Mouse (Mus musculus) intestine, embryonic 15.5 days (tissue): ENCODE measurements at regions not wholly inside any gene's neighbourhood (a gene's known extent, or its start where the extent isn't known, plus 50 kb on each side); places are given as distances from the start of the nearest gene placed in this dataset.
A peak's percentile ranks its signal among the peaks of the same experiment; 100 is the strongest.

Experiments
- ATAC-seq: fragments of 200-750 bp; cut with Nextera tagmentation; 2 replicates; pipeline ENCODE4 v1.8.0; 2017; ENCODE audit warnings: moderate TSS enrichment, moderate library complexity
- H3K27ac ChIP-seq: fragments of 300-500 bp; sonication (generic); 2 replicates; pipeline ENCODE4 v1.5.1; 2015; ENCODE audit warnings: mild to moderate bottlenecking, inconsistent platforms
- H3K27me3 ChIP-seq: fragments of 300-500 bp; sonication (generic); replicated peaks from 2 replicates; pipeline ENCODE4 v1.6.1; 2015; ENCODE audit warnings: inconsistent platforms
- H3K36me3 ChIP-seq: fragments of 300-500 bp; sonication (generic); 2 replicates; pipeline ENCODE4 v1.6.1; 2015; ENCODE audit warnings: inconsistent platforms
- H3K4me1 ChIP-seq: fragments of 300-500 bp; sonication (generic); replicated peaks from 2 replicates; pipeline ENCODE4 v1.6.1; 2015; ENCODE audit warnings: inconsistent platforms
- H3K4me2 ChIP-seq: fragments of 300-500 bp; sonication (generic); replicated peaks from 2 replicates; pipeline ENCODE4 v1.6.1; 2015; ENCODE audit warnings: mild to moderate bottlenecking, inconsistent platforms
- H3K4me3 ChIP-seq: fragments of 300-500 bp; sonication (generic); replicated peaks from 2 replicates; pipeline ENCODE4 v1.5.1; 2015; ENCODE audit warnings: inconsistent platforms
- H3K9ac ChIP-seq: fragments of 300-500 bp; sonication (generic); 2 replicates; pipeline ENCODE4 v1.6.1; 2015; ENCODE audit warnings: inconsistent platforms
- H3K9me3 ChIP-seq: fragments of 300-500 bp; sonication (generic); 2 replicates; pipeline ENCODE4 v1.6.1; 2016; ENCODE audit warnings: inconsistent platforms
- WGBS: fragments of 180-500 bp; shearing (Covaris S2); methylation state at CpG from one replicate; pipeline ENCODE4 v1.1.7; 2015; 5-methylcytosine and 5-hydroxymethylcytosine counted together

DNA sequence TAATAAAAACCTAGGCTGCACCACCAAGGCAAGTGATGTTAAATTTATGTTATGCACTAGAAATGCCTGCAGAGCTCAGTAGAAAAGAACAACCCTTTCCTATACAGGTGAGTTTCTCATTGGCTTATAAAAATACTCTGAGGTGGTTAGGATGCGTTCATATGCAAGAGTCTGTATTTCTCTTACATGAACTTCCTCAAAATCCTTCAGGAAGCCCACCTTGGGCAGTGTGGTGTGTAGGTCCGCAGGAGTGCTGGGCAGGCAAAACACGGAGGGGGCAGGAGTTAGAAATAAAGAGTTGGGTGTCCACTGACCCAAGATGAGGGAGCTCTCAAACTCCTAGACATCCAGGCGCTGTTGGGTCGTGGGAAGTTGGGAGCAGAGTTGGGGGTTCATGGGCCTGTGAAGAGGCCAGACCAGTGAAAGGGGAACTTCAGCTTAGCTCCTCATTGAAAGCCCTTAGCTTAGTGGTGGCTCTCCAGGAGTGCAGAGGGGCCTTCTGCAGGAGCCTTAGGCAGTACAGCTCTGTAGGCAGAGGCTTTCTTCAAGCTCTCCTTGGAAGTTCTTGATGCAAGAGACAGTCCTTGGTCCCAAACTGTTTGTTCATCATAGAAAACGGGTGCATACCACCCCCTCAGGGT, 150.0 kb downstream of the Zfp330 start:
- Histone ChIP-seq H3K27ac (no peak overlapping the region), H3K36me3 (no peaks in the 10 kb centered on the region), H3K4me3 (no peak overlapping the region), H3K4me2 (no peak overlapping the region), H3K9me3 (no peaks in the 10 kb centered on the region), H3K4me1 (no peaks in the 10 kb centered on the region), H3K9ac (no peak overlapping the region), H3K27me3 (no peaks in the 10 kb centered on the region)
- 87% methylated on average over 6 of the region's 6 CpGs for WGBS
- no peak for ATAC-seq

DNA sequence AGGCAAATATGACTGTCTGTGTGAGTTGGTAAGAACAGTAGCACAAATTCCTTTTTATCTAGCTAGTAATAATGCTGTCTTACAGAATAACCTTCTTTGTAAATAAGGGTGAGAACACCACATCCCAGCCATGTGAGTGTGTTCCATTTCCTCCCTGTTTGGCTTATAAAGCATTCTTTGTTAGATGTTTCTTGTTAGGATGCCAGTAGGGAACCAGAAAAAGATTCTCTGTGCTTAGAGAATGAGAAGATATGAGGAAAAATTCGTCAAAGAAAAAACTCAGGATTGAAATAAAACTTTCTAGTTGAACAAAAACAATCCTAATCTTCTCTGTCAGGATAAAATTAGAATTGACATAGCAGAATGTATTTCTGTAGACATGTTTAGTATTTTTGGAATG, 155.3 kb downstream of the Zfp330 start:
- Histone ChIP-seq H3K9me3 (no peaks in the 10 kb centered on the region), H3K27ac (no peak overlapping the region), H3K27me3 (no peaks in the 10 kb centered on the region), H3K4me1 (no peaks in the 10 kb centered on the region), H3K4me3 (no peak overlapping the region), H3K4me2 (no peak overlapping the region), H3K9ac (no peak overlapping the region), H3K36me3 (no peaks in the 10 kb centered on the region)
- ATAC-seq, result no peak
- 48% methylated on average over 1 of the region's 1 CpGs for WGBS

DNA sequence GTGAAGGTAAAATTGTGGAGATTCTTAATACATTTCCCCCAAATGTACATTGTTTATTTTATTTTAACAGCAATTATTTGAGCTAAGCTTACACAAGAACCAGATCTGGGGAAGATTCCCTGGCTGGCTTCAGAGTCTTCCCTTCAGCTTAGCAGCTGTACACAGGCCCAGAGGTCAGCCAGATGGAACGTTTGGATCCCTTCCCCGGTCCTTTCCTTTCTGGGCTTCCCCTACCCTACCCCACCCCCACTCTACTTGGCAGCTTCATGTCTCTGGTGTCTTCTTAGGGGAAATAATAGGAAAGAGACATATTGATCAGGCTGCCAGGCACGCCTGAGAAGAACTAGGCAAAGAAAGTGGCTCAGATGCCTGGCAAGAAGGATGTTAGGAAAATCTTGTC, 172.4 kb downstream of the Zfp330 start:
- Histone ChIP-seq H3K4me2 (no peak overlapping the region), H3K4me1 (no peaks in the 10 kb centered on the region), H3K9ac (no peak overlapping the region), H3K36me3 (no peaks in the 10 kb centered on the region), H3K9me3 (no peaks in the 10 kb centered on the region), H3K4me3 (no peak overlapping the region), H3K27ac (no peak overlapping the region), H3K27me3 (no peaks in the 10 kb centered on the region)
- ATAC-seq, result peak; percentile 76
- 36% methylated on average over 3 of the region's 3 CpGs for WGBS

GRCm38 (mm10) chr8:82573434-82573833, 170.4 kb upstream of the Il15 start:
- H3K4me2 ChIP-seq, result no peak overlapping the region
- no peak for ATAC-seq
- WGBS, result 86% methylated on average over 1 of the region's 1 CpGs

GRCm38 (mm10) chr8:82538121-82538520, 135.1 kb upstream of the Il15 start:
- Histone ChIP-seq H3K4me3 (no peak overlapping the region), H3K36me3 (no peaks in the 10 kb centered on the region), H3K27me3 (no peaks in the 10 kb centered on the region), H3K9ac (no peak overlapping the region), H3K9me3 (no peaks in the 10 kb centered on the region), H3K4me1 (no peaks in the 10 kb centered on the region), H3K27ac (no peak overlapping the region), H3K4me2 (no peak overlapping the region)
- no peak for ATAC-seq

More at GRCm38 (mm10) chr8:82573434-82573833, 170.4 kb upstream of the Il15 start:
- no peaks in the 10 kb centered on the region for H3K36me3 ChIP-seq
- no peaks in the 10 kb centered on the region for H3K4me1 ChIP-seq
- H3K27ac ChIP-seq, result no peak overlapping the region
- H3K9ac ChIP-seq, result no peak overlapping the region
- H3K9me3 ChIP-seq, result no peaks in the 10 kb centered on the region
- H3K4me3 ChIP-seq, result no peak overlapping the region
- H3K27me3 ChIP-seq, result no peaks in the 10 kb centered on the region

DNA sequence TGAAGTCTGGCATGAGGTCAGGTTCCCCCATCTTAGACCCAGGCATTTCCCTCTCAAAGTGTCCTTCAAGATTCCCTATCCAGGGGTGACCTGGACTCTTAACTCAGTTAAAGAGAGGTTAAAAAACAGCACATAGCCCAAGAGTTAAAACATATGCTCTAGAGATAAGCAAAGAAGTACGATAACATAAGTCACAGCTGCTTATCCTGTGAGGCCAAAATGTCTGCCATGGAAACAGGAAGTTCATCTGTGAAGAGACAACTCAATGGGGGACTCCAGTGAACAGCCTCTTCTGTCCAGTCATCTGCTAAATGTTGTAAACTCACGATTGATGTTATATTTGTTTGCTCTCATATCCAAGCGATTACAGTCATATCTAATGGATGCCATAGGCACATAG, 126.1 kb upstream of the Il15 start:
- ATAC-seq, result no peak
- 70% methylated on average over 3 of the region's 3 CpGs for WGBS

GRCm38 (mm10) chr8:82523866-82524265, 120.8 kb upstream of the Il15 start:
- Histone ChIP-seq H3K9me3 (no peaks in the 10 kb centered on the region), H3K4me3 (no peak overlapping the region), H3K27me3 (no peaks in the 10 kb centered on the region), H3K4me1 (no peaks in the 10 kb centered on the region), H3K9ac (no peak overlapping the region), H3K36me3 (no peaks in the 10 kb centered on the region), H3K27ac (no peak overlapping the region), H3K4me2 (no peak overlapping the region)
- no peak for ATAC-seq
- 95% methylated on average over 14 of the region's 14 CpGs for WGBS

More for the DNA sequence above, 126.1 kb upstream of the Il15 start:
- H3K4me2 ChIP-seq, result no peak overlapping the region
- no peak overlapping the region for H3K27ac ChIP-seq
- H3K9ac ChIP-seq, result no peak overlapping the region
- H3K9me3 ChIP-seq, result no peaks in the 10 kb centered on the region
- no peaks in the 10 kb centered on the region for H3K4me1 ChIP-seq
- H3K4me3 ChIP-seq, result no peak overlapping the region
- no peaks in the 10 kb centered on the region for H3K36me3 ChIP-seq
- H3K27me3 ChIP-seq, result no peaks in the 10 kb centered on the region

GRCm38 (mm10) chr8:82498496-82498895, 95.5 kb upstream of the Il15 start:
- 57% methylated on average over 2 of the region's 2 CpGs for WGBS
- no peak overlapping the region for H3K9ac ChIP-seq
- no peaks in the 10 kb centered on the region for H3K27me3 ChIP-seq
- no peak for ATAC-seq
- no peaks in the 10 kb centered on the region for H3K9me3 ChIP-seq
- no peak overlapping the region for H3K27ac ChIP-seq
- no peaks in the 10 kb centered on the region for H3K36me3 ChIP-seq
- no peak overlapping the region for H3K4me3 ChIP-seq
- H3K4me1 ChIP-seq, result no peaks in the 10 kb centered on the region
- H3K4me2 ChIP-seq, result no peak overlapping the region

DNA sequence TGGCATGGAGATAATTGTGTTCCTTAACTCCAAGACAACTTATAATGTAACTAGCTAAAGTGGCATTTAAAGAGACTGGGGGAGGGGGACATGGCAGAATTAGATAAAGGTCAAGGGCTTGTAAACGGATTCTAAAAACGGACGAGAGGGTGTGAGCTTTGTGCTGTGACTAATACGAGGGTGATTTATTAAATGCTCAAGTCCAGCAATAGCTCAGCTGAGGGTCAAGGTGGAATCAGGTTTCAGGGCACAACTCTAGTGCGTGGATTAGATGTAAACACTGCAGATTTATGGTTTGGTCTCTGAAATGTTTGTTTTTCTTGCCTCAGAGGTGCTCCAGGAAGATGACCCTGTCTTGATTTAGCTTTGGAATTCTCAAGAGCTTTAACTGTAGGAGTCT, 74.8 kb upstream of the Il15 start:
- no peaks in the 10 kb centered on the region for H3K4me1 ChIP-seq
- H3K4me2 ChIP-seq, result no peak overlapping the region
- no peaks in the 10 kb centered on the region for H3K36me3 ChIP-seq
- H3K27me3 ChIP-seq, result no peaks in the 10 kb centered on the region
- H3K9ac ChIP-seq, result no peak overlapping the region
- no peak overlapping the region for H3K27ac ChIP-seq
- WGBS, result 12% methylated on average over 5 of the region's 5 CpGs
- ATAC-seq, result no peak
- no peak overlapping the region for H3K4me3 ChIP-seq
- H3K9me3 ChIP-seq, result no peaks in the 10 kb centered on the region

GRCm38 (mm10) chr8:82477426-82477769, 74.4 kb upstream of the Il15 start:
- no peaks in the 10 kb centered on the region for H3K4me1 ChIP-seq
- ATAC-seq, result no peak
- H3K27ac ChIP-seq, result no peak overlapping the region
- H3K36me3 ChIP-seq, result no peaks in the 10 kb centered on the region
- H3K4me3 ChIP-seq, result no peak overlapping the region
- no peaks in the 10 kb centered on the region for H3K27me3 ChIP-seq
- no peak overlapping the region for H3K4me2 ChIP-seq
- H3K9ac ChIP-seq, result no peak overlapping the region
- no peaks in the 10 kb centered on the region for H3K9me3 ChIP-seq
- 15% methylated on average over 2 of the region's 2 CpGs for WGBS

- no peaks in the 10 kb centered on the region for H3K36me3 ChIP-seq
- no peaks in the 10 kb centered on the region for H3K9me3 ChIP-seq
- no peak overlapping the region for H3K4me2 ChIP-seq
- H3K27me3 ChIP-seq, result no peaks in the 10 kb centered on the region
- WGBS, result 50% methylated on average over 7 of the region's 7 CpGs
- ATAC-seq, result no peak
- no peak overlapping the region for H3K27ac ChIP-seq
- H3K9ac ChIP-seq, result no peak overlapping the region
- no peak overlapping the region for H3K4me3 ChIP-seq
- H3K4me1 ChIP-seq, result no peaks in the 10 kb centered on the region
These were observed 73.8 kb upstream of the Il15 start for GRCm38 (mm10) chr8:82476708-82477425.

DNA sequence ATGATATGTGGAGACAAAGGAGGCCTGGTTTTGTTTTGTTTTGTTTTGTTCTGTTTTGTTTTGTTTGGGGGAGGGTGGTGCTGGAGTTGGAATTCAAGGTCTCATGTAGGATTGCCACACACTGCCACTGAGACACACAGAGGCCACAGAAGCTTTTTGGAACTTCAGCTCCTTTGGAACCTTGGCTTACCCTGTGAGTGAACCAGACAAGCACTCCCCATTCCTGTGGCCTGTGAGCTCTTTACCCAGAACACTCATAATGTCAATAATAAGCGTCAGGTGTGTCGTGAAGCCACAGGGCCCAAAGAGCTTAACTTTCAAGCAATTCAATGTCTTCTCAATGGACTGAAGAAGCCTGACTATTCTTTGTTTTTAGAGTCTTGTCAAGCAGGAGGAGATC, 70.2 kb upstream of the Il15 start:
- WGBS, result 69% methylated on average over 2 of the region's 2 CpGs
- no peak overlapping the region for H3K4me2 ChIP-seq

DNA sequence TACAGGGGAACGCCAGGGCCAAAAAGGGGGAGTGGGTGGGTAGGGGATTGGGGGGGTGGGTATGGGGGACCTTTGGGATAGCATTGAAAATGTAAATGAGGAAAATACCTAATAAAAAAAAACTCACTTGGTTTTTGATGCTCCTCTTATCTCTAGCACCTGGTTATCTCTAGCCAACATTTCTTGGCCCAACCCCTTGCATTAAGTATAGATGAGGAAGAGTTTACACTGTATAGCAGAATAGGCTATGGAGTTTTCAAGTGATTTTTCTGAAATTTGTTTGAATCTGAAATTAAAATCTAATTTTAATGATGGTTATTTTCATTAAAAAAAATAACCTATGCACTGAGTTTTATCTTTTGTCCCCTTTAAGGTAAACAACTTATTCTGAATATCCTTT, 68.8 kb upstream of the Il15 start:
- ATAC-seq, result no peak
- no peak overlapping the region for H3K4me2 ChIP-seq
- no peak overlapping the region for H3K9ac ChIP-seq
- no peak overlapping the region for H3K4me3 ChIP-seq
- WGBS, result no CpG with 5 or more reads among the region's 1 CpGs
- H3K36me3 ChIP-seq, result no peaks in the 10 kb centered on the region
- H3K9me3 ChIP-seq, result no peaks in the 10 kb centered on the region
- no peaks in the 10 kb centered on the region for H3K4me1 ChIP-seq
- H3K27me3 ChIP-seq, result no peaks in the 10 kb centered on the region
- H3K27ac ChIP-seq, result no peak overlapping the region

More for the DNA sequence above, 70.2 kb upstream of the Il15 start:
- no peak overlapping the region for H3K9ac ChIP-seq
- no peak overlapping the region for H3K27ac ChIP-seq
- no peaks in the 10 kb centered on the region for H3K4me1 ChIP-seq
- no peak overlapping the region for H3K4me3 ChIP-seq
- no peaks in the 10 kb centered on the region for H3K36me3 ChIP-seq
- no peaks in the 10 kb centered on the region for H3K27me3 ChIP-seq
- H3K9me3 ChIP-seq, result no peaks in the 10 kb centered on the region
- no peak for ATAC-seq
